Mouse (Mus musculus) heart, adult 11 months (tissue): ENCODE measurements around the gene Olfr1160.
"Not testable (repeated sequence)": the region's sequence is repeated elsewhere in the genome, so short reads cannot be mapped to it uniquely, and the experiment has no call there.

Source experiments
- DNase-seq: peaks from one replicate; pipeline ENCODE4 v3.0.0; 2022

Gene Olfr1160

GRCm38 (mm10) chr2:88007515-88008318, at the start of gene Olfr1160:
Gene Olfr1160, minus strand, starts transcription at chr2:88008268.
- no peak for DNase-seq

GRCm38 (mm10) chr2:88051029-88051428, 43.0 kb upstream of the Olfr1160 start, which contains the start of gene Olfr1162:
Gene Olfr1162, minus strand, starts transcription at chr2:88051129.
- no peak for DNase-seq

DNA sequence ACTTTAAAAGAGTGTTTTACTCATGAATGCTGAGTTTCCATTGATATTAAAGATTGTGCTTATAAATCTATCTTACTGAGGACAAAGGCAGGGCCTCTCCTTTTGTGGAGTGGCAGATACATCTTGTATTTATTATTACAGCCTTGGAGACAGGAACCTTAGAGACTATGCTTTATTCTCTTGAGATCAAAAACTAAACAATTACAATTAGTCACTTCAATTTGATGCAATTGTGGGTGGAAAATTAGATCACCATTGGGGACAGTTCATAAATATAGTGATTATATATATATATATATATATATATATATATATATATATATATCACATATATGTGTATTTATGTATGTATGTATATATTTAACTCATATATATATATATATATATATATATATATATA, 29.5 kb upstream of the Olfr1160 start, which contains the start of gene Olfr73:
Olfr73 (minus strand) TSS at position 101 of the 400 bp plus-strand sequence.
- DNase-seq: no peak

DNA sequence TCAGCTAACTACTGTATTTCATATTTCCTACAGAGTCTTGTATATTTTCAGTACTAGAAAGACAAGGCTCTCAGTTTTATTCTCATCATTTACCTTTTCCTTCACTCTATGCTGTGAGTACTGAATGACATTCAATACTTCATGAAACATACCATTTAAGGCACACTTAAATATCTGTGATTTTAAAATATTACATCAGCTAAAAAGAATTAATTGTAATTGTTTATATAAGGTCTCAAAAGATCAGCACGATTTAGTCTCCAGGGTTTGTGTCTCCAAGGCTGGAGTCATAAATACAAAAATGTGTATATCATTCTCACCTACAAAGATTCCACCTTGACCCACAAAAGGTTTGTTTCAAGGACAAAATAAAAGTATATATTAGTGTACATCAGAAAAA, 14.4 kb upstream of the Olfr1160 start, which contains the start of gene Olfr1161:
Olfr1161 (plus strand) TSS at position 301 of the 400 bp plus-strand sequence.
- not testable (repeated sequence) for DNase-seq

- no peak for DNase-seq
Measured at GRCm38 (mm10) chr2:87989813-87990212, 18.3 kb downstream of the Olfr1160 start, which contains the start of gene Olfr1158. Gene Olfr1158, plus strand, starts transcription at chr2:87990113.

- no peak for DNase-seq
Measured at GRCm38 (mm10) chr2:87974563-87974962, 33.5 kb downstream of the Olfr1160 start, which contains the start of gene Olfr74. Gene Olfr74, minus strand, starts transcription at chr2:87974663.

DNA sequence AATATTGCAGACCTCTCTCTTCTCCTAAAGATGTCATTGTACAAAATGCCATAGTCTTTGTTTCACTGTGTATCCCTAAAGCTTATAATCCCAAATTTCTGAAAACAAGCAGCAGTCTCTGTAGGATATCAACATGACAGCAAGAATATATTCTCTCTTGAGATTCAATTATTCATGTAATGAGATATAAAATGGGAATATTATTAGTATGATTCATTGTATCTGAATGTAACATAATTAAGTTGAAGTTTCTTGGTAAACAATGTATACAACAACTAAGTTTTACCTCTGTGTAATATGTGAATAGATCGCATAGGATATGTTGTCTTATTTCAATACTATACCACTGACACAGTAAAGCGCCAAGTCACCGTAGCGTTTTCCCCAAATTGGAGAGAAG, 39.9 kb downstream of the Olfr1160 start, which contains the start of gene Olfr1157:
Olfr1157 (minus strand) TSS at position 101 of the 400 bp plus-strand sequence.
- DNase-seq: no peak

DNA sequence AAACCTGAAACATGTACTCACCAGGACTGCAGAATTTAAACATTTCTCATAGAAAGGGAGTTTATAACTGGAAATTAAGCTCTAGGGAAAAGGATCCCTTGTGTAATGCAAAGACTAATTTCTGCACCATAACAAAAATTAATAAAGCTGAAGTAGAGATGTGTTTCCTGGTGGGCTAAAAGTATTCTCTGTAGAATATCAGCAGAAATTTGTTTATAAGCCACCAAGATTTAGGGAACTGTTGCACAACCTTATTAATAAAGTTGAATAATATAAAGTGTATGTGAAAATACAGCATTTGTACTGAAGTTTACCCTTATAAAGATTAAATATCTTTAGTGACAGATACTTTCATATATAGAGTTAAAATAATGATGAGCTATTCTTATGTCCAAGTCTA, 55.1 kb downstream of the Olfr1160 start, which contains the start of gene Olfr1156:
Olfr1156 (minus strand) TSS at position 101 of the 400 bp plus-strand sequence.
- no peak for DNase-seq
